Mouse (Mus musculus) retina, adult 2 months (tissue): ENCODE measurements around the gene Zfp579.
A peak's percentile ranks its signal among the peaks of the same experiment; 100 is the strongest.

ENCODE experiments used
- DNase-seq: peaks from one replicate; pipeline ENCODE4 v3.0.0-alpha.2; 2012; ENCODE audit warnings: low read depth, low spot score

Zfp579 gene

GRCm38 (mm10) chr7:4957361-4957760, 38.6 kb downstream of the Zfp579 start:
- DNase-seq: no peak

GRCm38 (mm10) chr7:4953815-4954445, 42.0 kb downstream of the Zfp579 start:
- no peak for DNase-seq

GRCm38 (mm10) chr7:4950561-4951342, 45.2 kb downstream of the Zfp579 start:
- no peak for DNase-seq

GRCm38 (mm10) chr7:4948386-4948785, 47.6 kb downstream of the Zfp579 start:
- DNase-seq: no peak

GRCm38 (mm10) chr7:4947855-4948254, 48.1 kb downstream of the Zfp579 start:
- DNase-seq: no peak

GRCm38 (mm10) chr7:4943223-4943815, 52.6 kb downstream of the Zfp579 start:
- DNase-seq: peak; percentile 89

- DNase-seq: no peak
Measured at GRCm38 (mm10) chr7:4942673-4943072, 53.3 kb downstream of the Zfp579 start.

- peak; percentile 68 for DNase-seq
Measured at GRCm38 (mm10) chr7:4940068-4940479, 55.9 kb downstream of the Zfp579 start.

GRCm38 (mm10) chr7:4938456-4938855, 57.5 kb downstream of the Zfp579 start:
- DNase-seq: no peak

GRCm38 (mm10) chr7:4937392-4937791, 58.6 kb downstream of the Zfp579 start:
- no peak for DNase-seq

GRCm38 (mm10) chr7:4936832-4937231, 59.1 kb downstream of the Zfp579 start:
- no peak for DNase-seq

- DNase-seq: no peak
Measured at GRCm38 (mm10) chr7:4934160-4934914, 61.6 kb downstream of the Zfp579 start.
